Mouse (Mus musculus) bone marrow, adult 2 months (tissue): ENCODE data around the gene Hexim1. TPM values are rescaled to one million over a fixed set of nuclear protein-coding genes. Genes with fewer than 3 reads are reported as not detected.

Experiments
- H3K27ac ChIP-seq: fragments of 200-500 bp; 2 replicates; pipeline ENCODE4 v1.5.1; 2012; ENCODE audit warnings: low read depth, mild to moderate bottlenecking, control low read depth, inconsistent platforms, low read length; ENCODE audit not compliant: control insufficient read depth, poor library complexity, insufficient read depth
- H3K4me1 ChIP-seq: fragments of 200-500 bp; 2 replicates; pipeline ENCODE4 v1.6.1; 2011; ENCODE audit warnings: low read length; ENCODE audit not compliant: control insufficient read depth, insufficient read depth
- H3K4me3 ChIP-seq: fragments of 200-500 bp; replicated peaks from 2 replicates; pipeline ENCODE3; 2011; ENCODE audit warnings: mild to moderate bottlenecking, low read depth, low read length, control low read depth; ENCODE audit not compliant: control insufficient read depth
- CTCF ChIP-seq: fragments of 200-500 bp; IDR thresholded peaks from 2 replicates; pipeline ENCODE4 v1.5.1; 2011; ENCODE audit warnings: low read length, control low read depth; ENCODE audit not compliant: control insufficient read depth, insufficient read depth
- POLR2A ChIP-seq: fragments of 200-500 bp; IDR thresholded peaks from 2 replicates; pipeline ENCODE4 v1.6.1; 2011; ENCODE audit warnings: low read depth, mild to moderate bottlenecking, control low read depth, low read length, borderline replicate concordance; ENCODE audit not compliant: control insufficient read depth
- WGBS: fragments of 180-500 bp; shearing (Covaris S2); methylation state at CpG from one replicate; pipeline ENCODE4 v1.1.7; 2018; 5-methylcytosine and 5-hydroxymethylcytosine counted together
- polyA plus RNA-seq: library from polyadenylated mRNA; stranded (reverse); fragments of >200 nt; gene quantifications from 2 replicates; pipeline ENCODE4 v1.2.4, GENCODE M21; 2011; ENCODE audit warnings: low replicate concordance; ENCODE audit not compliant: missing spikeins, insufficient read depth, insufficient read length

Hexim1 gene
- polyA plus RNA-seq, 1 experiment, result 21.8 TPM

GRCm38 (mm10) chr11:103101866-103102501, 14.0 kb upstream of the Hexim1 start:
- TF ChIP-seq POLR2A (no peak), CTCF (peak; percentile 6; the same call in 1 of the 2 replicates)
- no peak overlapping the region; the same call in 1 of the 2 replicates for H3K27ac ChIP-seq
- peaks cover 9% of the 10 kb centered on the region for H3K4me1 ChIP-seq
- 2% methylated on average over 30 of the region's 30 CpGs for WGBS
- peak overlapping the region; percentile 54 for H3K4me3 ChIP-seq

- Histone ChIP-seq H3K4me3 (peak overlapping the region; percentile 93), H3K27ac (peak overlapping the region; percentile 29), H3K4me1 (peaks cover 9% of the 10 kb centered on the region)
- WGBS, result 1% methylated on average over 35 of the region's 35 CpGs
- TF ChIP-seq CTCF (peak; percentile 100), POLR2A (peak; percentile 63; the same call in 1 of the 2 replicates)
Observed at GRCm38 (mm10) chr11:103102725-103103349, 13.2 kb upstream of the Hexim1 start.

- no peak for TF ChIP-seq POLR2A
- 49% methylated on average over 8 of the region's 8 CpGs for WGBS
- H3K4me3 ChIP-seq, result peak overlapping the region; percentile 93
- H3K27ac ChIP-seq, result peak overlapping the region; percentile 29
- peaks cover 9% of the 10 kb centered on the region for H3K4me1 ChIP-seq
Observed at GRCm38 (mm10) chr11:103103621-103104020, 12.4 kb upstream of the Hexim1 start.

DNA sequence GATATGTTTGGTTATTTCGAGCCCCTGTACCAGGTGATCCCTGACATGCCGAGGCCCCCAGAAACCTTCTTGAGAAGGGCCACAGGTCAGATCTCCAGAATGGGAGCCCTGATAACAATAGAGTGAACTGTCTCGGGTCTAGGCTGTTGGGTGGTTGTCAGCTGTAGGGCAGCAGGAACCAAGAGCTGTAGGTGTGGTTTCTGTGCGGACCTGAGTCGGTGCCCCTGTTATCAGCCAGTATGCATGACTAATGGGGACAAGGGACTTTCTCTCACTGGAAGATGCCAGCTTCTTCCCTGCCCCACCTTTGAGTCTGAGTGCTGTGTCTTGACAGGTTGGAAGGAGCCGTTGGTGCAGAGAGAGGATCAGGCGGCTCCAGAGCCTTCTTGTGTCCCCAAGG, 11.6 kb upstream of the Hexim1 start:
- Histone ChIP-seq H3K27ac (peak overlapping the region; percentile 50; the same call in 1 of the 2 replicates), H3K4me3 (peak overlapping the region; percentile 30), H3K4me1 (peaks cover 9% of the 10 kb centered on the region)
- no peak for TF ChIP-seq CTCF
- no peak for TF ChIP-seq POLR2A
- 68% methylated on average over 7 of the region's 7 CpGs for WGBS

- no peak overlapping the region for H3K27ac ChIP-seq
- 83% methylated on average over 14 of the region's 14 CpGs for WGBS
- peaks cover 9% of the 10 kb centered on the region for H3K4me1 ChIP-seq
- H3K4me3 ChIP-seq, result no peak overlapping the region
- no peak; the same call in 1 of the 2 replicates for TF ChIP-seq POLR2A
- TF ChIP-seq CTCF, result no peak
Observed at GRCm38 (mm10) chr11:103105180-103105725, 10.8 kb upstream of the Hexim1 start.

DNA sequence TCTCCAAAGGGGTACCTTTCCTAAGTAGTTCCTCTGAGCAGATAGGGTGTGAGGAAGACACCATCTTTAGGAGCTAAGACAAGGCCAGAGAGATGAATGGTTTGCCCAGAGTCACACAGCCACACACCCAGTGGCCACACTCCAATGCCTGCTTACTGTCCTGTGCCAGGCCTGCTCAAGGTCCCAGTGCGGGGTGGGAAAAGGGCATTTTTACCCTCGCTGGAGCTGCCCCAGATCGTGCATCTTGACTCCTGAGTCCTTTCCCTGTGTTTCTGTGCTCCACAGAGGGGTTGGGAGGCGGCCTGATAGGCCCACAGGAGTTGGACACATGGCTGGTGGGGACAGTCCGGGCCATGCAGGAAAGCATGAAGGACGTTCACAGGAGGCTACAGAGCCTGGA, 10.2 kb upstream of the Hexim1 start:
- TF ChIP-seq CTCF (no peak), POLR2A (no peak)
- WGBS, result 89% methylated on average over 6 of the region's 6 CpGs
- no peak overlapping the region for H3K4me3 ChIP-seq
- peaks cover 9% of the 10 kb centered on the region for H3K4me1 ChIP-seq
- H3K27ac ChIP-seq, result no peak overlapping the region

GRCm38 (mm10) chr11:103106386-103106785, 9.6 kb upstream of the Hexim1 start:
- H3K4me3 ChIP-seq, result no peak overlapping the region
- 68% methylated on average over 4 of the region's 4 CpGs for WGBS

GRCm38 (mm10) chr11:103111301-103111700, 4.7 kb upstream of the Hexim1 start:
- 70% methylated on average over 10 of the region's 10 CpGs for whole genome bisulfite sequencing
- no peaks in the 10 kb centered on the region; the same call in 1 of the 2 replicates for H3K4me1 ChIP-seq
- H3K27ac ChIP-seq, result no peak overlapping the region
- no peak overlapping the region for H3K4me3 ChIP-seq
- TF ChIP-seq POLR2A (no peak), CTCF (no peak)

More at GRCm38 (mm10) chr11:103106386-103106785, 9.6 kb upstream of the Hexim1 start:
- Histone ChIP-seq H3K4me1 (peaks cover 9% of the 10 kb centered on the region), H3K27ac (no peak overlapping the region)
- TF ChIP-seq POLR2A (no peak), CTCF (no peak)
